Comparison of ENCODE assay signal across 27 mouse cellular contexts in genomic region chr7:31124381-31124780, GRCm38 (mm10). TPM values are rescaled to one million over a fixed set of nuclear protein-coding genes. Genes with fewer than 3 reads are reported as not detected.
DNase-seq lines count a peak whose midpoint lies in the region; ATAC-seq and TF ChIP-seq lines count a peak whose summit lies in the region.
"Had no signal": no experiment of that assay in that cellular context is flagged by ENCODE, and none has a peak within 500 bp of the region (broad histone marks: within the 10 kb centered on the region; RNA-seq: fewer than 3 reads in every experiment).

No protein-coding gene starts in this region.

- peaks cover 13 to 22% of the 10 kb centered on the region in 2 experiments for H3K36me3 ChIP-seq in CH12.LX (replicated peaks in 1 of 2; ENCODE audit: control insufficient read depth in 1 of 2, insufficient read depth in 1 of 2, low read length in 1 of 2)

- peaks cover 6% of the 10 kb centered on the region for H3K9me3 ChIP-seq in CH12.LX (replicated peaks; ENCODE audit: low read length)
- H3K9me3 ChIP-seq: embryonic facial prominence, embryonic 13.5 days; forebrain, embryonic 12.5 days; forebrain, embryonic 15.5 days; hindbrain, embryonic 12.5 days; hindbrain, embryonic 15.5 days had no signal

- TF ChIP-seq RAD21 in CH12.LX (IDR thresholded peaks at IDR 0.05; ENCODE audit: low read depth, low read length), result no peak

- no peaks in the 10 kb centered on the region for H3K79me2 ChIP-seq in CH12.LX (replicated peaks; ENCODE audit: control insufficient read depth, extremely low read depth, insufficient read depth, poor library complexity, severe bottlenecking)

- dilution Hi-C loops in CH12.LX (cut with MboI; ENCODE audit: extremely low pct_ligation_motif_present, extremely low pct_unique_long_range_greater_than_20kb, low sequenced_read_pairs), result no loop called here

- DNase-seq in cerebellum, adult 18-20 months, result peak; percentile 35 to 46
- no peak for DNase-seq in cerebellum, adult 8-10 months
- DNase-seq in cerebellum, adult 9-11 months, result peak; percentile 63
- no peak for DNase-seq in cerebellum, postnatal 14 days
- DNase-seq in layer of hippocampus, adult 2 months (ENCODE audit: low spot score in 2 of 2), result no peak
- DNase-seq in layer of hippocampus, postnatal 10 days (ENCODE audit: low spot score in 2 of 2), result no peak
- no peak for DNase-seq in CH12.LX (ENCODE audit: extremely low read depth)
- DNase-seq: adrenal gland, adult 2 months; adrenal gland, postnatal 14 days; B cell, adult 2 months; embryo, embryonic 11 days; gastrocnemius, postnatal 14 days; heart, adult 11 months; kidney, adult 2 months had no signal

- no peak for TF ChIP-seq POLR2A in CH12.LX (IDR thresholded peaks at IDR 0.05; ENCODE audit: low read depth, low read length)

- no peaks in the 10 kb centered on the region for H3K27me3 ChIP-seq in CH12.LX (replicated peaks)

- H3K4me3 ChIP-seq in layer of hippocampus, adult 2 months, result peak overlapping the region; percentile 71
- no peak overlapping the region for H3K4me3 ChIP-seq in CH12.LX (replicated peaks in 1 of 3; ENCODE audit: low read depth in 2 of 3, low read length in 2 of 3, poor library complexity in 1 of 3)
- H3K4me3 ChIP-seq: embryonic facial prominence, embryonic 10.5 days; embryonic facial prominence, embryonic 13.5 days; erythroblast, embryonic 14.5 days; forebrain, embryonic 12.5 days; forebrain, embryonic 15.5 days; hindbrain, embryonic 12.5 days; hindbrain, embryonic 15.5 days had no signal

- no peak for ATAC-seq in monocyte, adult 5-6 weeks (replicated peaks; ENCODE audit: insufficient number of reproducible peaks, low FRiP score, low TSS enrichment, poor library complexity, severe bottlenecking)
- ATAC-seq: forebrain, embryonic 15.5 days; intestine, postnatal 0 days had no signal

- TF ChIP-seq CTCF in layer of hippocampus, adult 2 months (conservative IDR thresholded peaks at IDR 0.05), result no peak
- TF ChIP-seq CTCF in CH12.LX (conservative IDR thresholded peaks at IDR 0.05 in 1 of 2, IDR thresholded peaks at IDR 0.05 in 1 of 2; ENCODE audit: low read depth in 2 of 2, low read length in 2 of 2), result no peak

- peaks cover 4 to 16% of the 10 kb centered on the region in 2 experiments; a peak in 3 of 4 replicates for H3K4me1 ChIP-seq in CH12.LX (ENCODE audit: control insufficient read depth in 1 of 2, insufficient read depth in 2 of 2)

- TF ChIP-seq EP300 in CH12.LX (IDR thresholded peaks at IDR 0.05; ENCODE audit: low read length), result no peak

- in situ Hi-C loops in CH12.LX (cut with MboI; ENCODE audit: low pct_ligation_motif_present, low pct_unique_long_range_greater_than_20kb, low sequenced_read_pairs), result no loop called here

- H3K27ac ChIP-seq in layer of hippocampus, adult 2 months, result peak overlapping the region; percentile 97
- H3K27ac ChIP-seq in CH12.LX (ENCODE audit: insufficient read depth, low read depth), result no peak overlapping the region
- H3K27ac ChIP-seq: embryonic facial prominence, embryonic 10.5 days; embryonic facial prominence, embryonic 13.5 days; forebrain, embryonic 12.5 days; forebrain, embryonic 15.5 days; hindbrain, embryonic 12.5 days; hindbrain, embryonic 15.5 days had no signal

- H3K9ac ChIP-seq in CH12.LX (ENCODE audit: insufficient read depth, low read depth), result no peak overlapping the region
- H3K9ac ChIP-seq: embryonic facial prominence, embryonic 13.5 days; forebrain, embryonic 12.5 days; forebrain, embryonic 15.5 days; hindbrain, embryonic 12.5 days; hindbrain, embryonic 15.5 days had no signal

- no peak overlapping the region for H3K4me2 ChIP-seq in CH12.LX (ENCODE audit: insufficient read depth, low read depth, poor library complexity, severe bottlenecking)
- H3K4me2 ChIP-seq: embryonic facial prominence, embryonic 13.5 days; forebrain, embryonic 12.5 days; forebrain, embryonic 15.5 days; heart, embryonic 11.5 days; hindbrain, embryonic 12.5 days; hindbrain, embryonic 15.5 days had no signal

TF ChIP-seq in CH12.LX, 34 proteins besides CTCF, POLR2A, EP300 and RAD21:
- TF ChIP-seq MYC (IDR thresholded peaks at IDR 0.05; ENCODE audit: low read depth, low read length), result no peak
- TF ChIP-seq ZNF384 (IDR thresholded peaks at IDR 0.05; ENCODE audit: low read depth, low read length), result peak; percentile 62; the same call in 1 of the 2 replicates
- no peak for TF ChIP-seq KAT2A (IDR thresholded peaks at IDR 0.05; ENCODE audit: insufficient replicate concordance, low read length)
- TF ChIP-seq MXI1 (IDR thresholded peaks at IDR 0.05; ENCODE audit: low read depth, low read length), result no peak
- TF ChIP-seq ZMIZ1 (IDR thresholded peaks at IDR 0.05; ENCODE audit: low read depth, low read length), result no peak

RNA-seq across cellular contexts. Expression of gene Scn1b, which starts 2.4 kb away (rescaled TPM):
- 100 to 1,000 TPM; 585 to 611 TPM for total RNA-seq in layer of hippocampus, adult 2 months (2021)
- total RNA-seq in layer of hippocampus, postnatal 10 days (2021), result 100 to 1,000 TPM; 264 to 274 TPM
- total RNA-seq in CH12.LX (2012; rRNA removed) (0.17 and 0.30 TPM in 2 replicates), CH12.LX (2014; rRNA removed) (not detected in 2 replicates)
- polyA plus RNA-seq in CH12.LX (2012; ENCODE audit: insufficient read length, low read depth), result not detected in 2 replicates
- total RNA-seq in monocyte, adult 5-6 weeks (2017), result 3.0 to 4.3 TPM (median 4.1 TPM) in 3 replicates
- total RNA-seq: common myeloid progenitor, adult 5-6 weeks; MEL had no signal

RNA-seq across cellular contexts. Expression of gene Hpn, which starts 9.3 kb away (rescaled TPM):
- total RNA-seq in layer of hippocampus, adult 2 months (2021), result 1 to 10 TPM; 2.9 to 7.1 TPM
- total RNA-seq in layer of hippocampus, postnatal 10 days (2021), result 1 to 10 TPM; 2.1 to 2.9 TPM
- 1.7 and 3.0 TPM in 2 replicates for total RNA-seq in CH12.LX (2012; rRNA removed)
- 8.7 and 11.2 TPM in 2 replicates for total RNA-seq in CH12.LX (2014; rRNA removed)
- 16.7 and 18.7 TPM in 2 replicates for polyA plus RNA-seq in CH12.LX (2012; ENCODE audit: insufficient read length, low read depth)
- 0.49 to 1.9 TPM (median 0.57 TPM) in 3 replicates for total RNA-seq in monocyte, adult 5-6 weeks (2017)

RNA-seq across cellular contexts. Expression of gene Gramd1a, which starts 31.3 kb away (rescaled TPM):
- 100 to 1,000 TPM; 118 to 124 TPM for total RNA-seq in layer of hippocampus, adult 2 months (2021)
- 100 to 1,000 TPM; 143 to 144 TPM for total RNA-seq in layer of hippocampus, postnatal 10 days (2021)
- 66.6 and 86.0 TPM in 2 replicates for total RNA-seq in CH12.LX (2012; rRNA removed)
- 45.7 and 49.5 TPM in 2 replicates for total RNA-seq in CH12.LX (2014; rRNA removed)
- polyA plus RNA-seq in CH12.LX (2012; ENCODE audit: insufficient read length, low read depth), result 70.0 and 90.7 TPM in 2 replicates
- 60.2 to 141 TPM (median 71.3 TPM) in 3 replicates for total RNA-seq in monocyte, adult 5-6 weeks (2017)

RNA-seq across cellular contexts. Expression of gene Fxyd3, which starts 47.9 kb away (rescaled TPM):
- 1 to 10 TPM in 1 of 2 experiments, not detected in 1; 1.7 TPM for total RNA-seq in layer of hippocampus, adult 2 months (2021)
- total RNA-seq in layer of hippocampus, postnatal 10 days (2021), result 1 to 10 TPM in 1 of 2 experiments, not detected in 1; 1.2 TPM
- not detected in 2 replicates for total RNA-seq in CH12.LX (2012; rRNA removed)
- total RNA-seq in CH12.LX (2014; rRNA removed), result not detected in 2 replicates
- 0.08 TPM in 1 of 2 replicates, not detected in the other for polyA plus RNA-seq in CH12.LX (2012; ENCODE audit: insufficient read length, low read depth)
- 0.29 TPM in 1 of 3 replicates, not detected in the others for total RNA-seq in monocyte, adult 5-6 weeks (2017)
- total RNA-seq: common myeloid progenitor, adult 5-6 weeks; hematopoietic stem cell, adult 5-6 weeks; MEL had no signal
- polyA plus RNA-seq: erythroblast, embryonic 14.5 days; forebrain, embryonic 15.5 days had no signal

Comparison
In these comparisons a context has a peak if more than half of its experiments do, and no peak if none do; other contexts are left out.
1. DNase-seq: peak in cerebellum, adult 18-20 months (2 of 2) and cerebellum, adult 9-11 months (single experiment); none in cerebellum, adult 8-10 months (single experiment), cerebellum, postnatal 14 days (0 of 2), layer of hippocampus, adult 2 months (0 of 2), layer of hippocampus, postnatal 10 days (0 of 2) and CH12.LX (single experiment).
2. RNA of gene Scn1b, which starts 2.4 kb away (total RNA-seq): 585 to 611 TPM in layer of hippocampus, adult 2 months and 264 to 274 TPM in layer of hippocampus, postnatal 10 days; 3.0 to 4.3 TPM in monocyte, adult 5-6 weeks and 0.17 to 0.30 TPM in CH12.LX; every median in the first group is over 10 times any median in the second.